Mouse (Mus musculus) spleen, postnatal 36 days (tissue): ENCODE data around the gene Ska2.

Experiments
- DNase-seq, 2 experiments: peaks; one replicate each; pipeline ENCODE4 v3.0.0; 2022; ENCODE audit warnings: low spot score in 2 of 2, mixed read lengths in 1 of 2

Ska2 gene

DNA sequence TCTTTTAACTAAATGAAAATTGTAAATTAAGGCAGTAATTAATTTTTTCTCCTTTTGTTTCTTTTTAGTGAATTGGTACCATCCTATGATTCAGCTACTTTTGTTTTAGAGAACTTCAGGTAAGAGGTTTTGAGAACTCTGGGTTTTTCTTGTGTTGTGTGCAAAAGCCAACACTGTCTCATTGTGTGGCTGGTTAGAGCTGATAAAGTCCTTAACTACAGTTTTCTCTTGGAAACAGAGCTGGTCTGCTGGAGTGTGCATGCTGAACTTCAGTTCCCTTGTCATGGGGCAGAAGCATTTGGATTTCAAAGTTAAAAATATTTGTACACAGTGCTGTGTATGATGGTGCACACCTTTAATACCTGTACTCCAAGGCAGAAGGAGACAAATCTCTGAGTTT is 54.7 kb downstream of the Ska2 start:
- DNase-seq: no peak

DNA sequence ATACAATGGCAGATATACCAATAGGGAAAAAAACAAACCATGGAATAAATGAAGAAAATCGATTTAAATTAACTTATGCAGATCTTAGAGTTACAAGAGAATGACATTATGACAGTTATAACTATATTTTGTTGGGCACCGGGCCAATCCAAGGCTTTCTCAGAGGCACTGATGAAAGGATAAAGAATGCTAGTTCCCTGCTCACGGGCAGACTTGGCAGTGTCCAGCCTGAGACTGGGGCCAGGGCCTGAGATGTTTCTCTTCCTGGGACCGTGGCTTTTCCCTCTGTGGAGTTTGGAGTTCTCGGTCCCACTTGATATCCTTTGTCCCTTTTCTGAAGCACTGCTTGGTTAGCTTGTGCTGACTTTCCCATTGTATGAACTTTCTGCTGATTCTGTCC is 64.6 kb downstream of the Ska2 start:
- DNase-seq: no peak
